Mouse (Mus musculus) testis, adult 2 months (tissue): ENCODE results near the gene Cnih1.

Source experiments
- CTCF ChIP-seq: fragments of 200-500 bp; IDR thresholded peaks from 2 replicates; pipeline ENCODE4 v1.5.1; 2012; ENCODE audit warnings: low read depth, mild to moderate bottlenecking, inconsistent platforms, low read length, moderate library complexity; ENCODE audit not compliant: control insufficient read depth, insufficient read depth, insufficient replicate concordance
- POLR2A ChIP-seq: fragments of 200-500 bp; IDR thresholded peaks from 2 replicates; pipeline ENCODE4 v1.6.1; 2012; ENCODE audit warnings: low read depth, mild to moderate bottlenecking, inconsistent platforms, low read length, moderate library complexity; ENCODE audit not compliant: control insufficient read depth

DNA sequence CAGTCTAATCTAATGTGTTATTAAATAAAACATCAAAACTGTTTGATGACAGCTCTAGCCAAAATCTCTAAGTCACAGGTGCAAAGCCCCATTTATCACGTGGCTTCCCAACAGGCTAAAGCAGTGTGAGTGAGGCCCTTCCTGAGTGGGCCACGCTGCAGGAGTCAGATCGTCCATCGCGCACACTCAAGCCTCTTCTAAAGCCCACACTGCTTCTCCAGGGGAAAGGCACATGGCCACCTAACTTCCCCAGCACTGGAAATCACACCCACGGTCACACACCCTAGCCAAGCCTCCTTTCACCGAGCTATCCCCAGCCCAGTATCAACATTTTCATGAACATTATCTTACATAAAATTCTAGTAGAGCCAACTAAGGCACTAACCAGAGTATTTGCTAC is 7.1 kb downstream of the Cnih1 start:
- TF ChIP-seq CTCF, result no peak
- TF ChIP-seq POLR2A, result no peak
